Mouse (Mus musculus) central nervous system, embryonic 18 days (tissue): ENCODE results near the gene Prkrip1. TPM values are rescaled to one million over a fixed set of nuclear protein-coding genes. Genes with fewer than 3 reads are reported as not detected.

Experiments
- polyA plus RNA-seq: library from polyadenylated mRNA; depleted of rRNA; stranded (reverse); fragments of >200 nt; gene quantifications from 2 replicates; pipeline ENCODE4 v1.2.3, GENCODE M21; 2012; rRNA removed

Prkrip1 gene
- polyA plus RNA-seq = 44.8 and 46.3 TPM in 2 replicates

GRCm38 (mm10) chr5:136198474-136199391 lies at the start of gene Prkrip1:
Gene Prkrip1 (minus strand): TSS chr5:136198963.

GRCm38 (mm10) chr5:136246452-136246838 lies 47.7 kb upstream of the Prkrip1 start, which contains the start of gene Sh2b2:
Gene Sh2b2 (minus strand): TSS chr5:136246556.

GRCm38 (mm10) chr5:136170512-136171362 lies 28.0 kb downstream of the Prkrip1 start, which contains the start of gene Orai2:
Gene Orai2 (minus strand): TSS chr5:136170713.

GRCm38 (mm10) chr5:136135571-136136291 lies 63.0 kb downstream of the Prkrip1 start, which contains the start of the genes Lrwd1 and Alkbh4:
Gene Lrwd1 (minus strand): TSS chr5:136136074.
Gene Alkbh4 (plus strand): TSS chr5:136136146.

Other genes with a start within 250 kb of the Prkrip1 start
- 4.8 and 5.5 TPM in 2 replicates for gene Ssc4d, start 224.4 kb downstream of the Prkrip1 start, polyA plus RNA-seq
- 0.09 and 0.17 TPM in 2 replicates for gene Zp3, start 218.9 kb downstream of the Prkrip1 start, polyA plus RNA-seq
- gene Dtx2, start 204.2 kb downstream of the Prkrip1 start, polyA plus RNA-seq = 18.2 and 19.7 TPM in 2 replicates
- gene Upk3b, start 160.5 kb downstream of the Prkrip1 start, polyA plus RNA-seq = 0.01 and 3.8 TPM in 2 replicates
- gene Upk3bl, start 144.5 kb downstream of the Prkrip1 start, polyA plus RNA-seq = 0.08 and 20.4 TPM in 2 replicates
- gene Rasa4, start 115.0 kb downstream of the Prkrip1 start, polyA plus RNA-seq = 18.7 and 19.6 TPM in 2 replicates
- gene Polr2j, start 82.3 kb downstream of the Prkrip1 start, polyA plus RNA-seq = 166 and 176 TPM in 2 replicates
- gene Lrwd1, start 62.9 kb downstream of the Prkrip1 start, polyA plus RNA-seq = 47.6 and 47.7 TPM in 2 replicates
- 14.9 and 15.9 TPM in 2 replicates for gene Alkbh4, start 62.8 kb downstream of the Prkrip1 start, polyA plus RNA-seq
- 66.8 and 69.2 TPM in 2 replicates for gene Orai2, start 28.2 kb downstream of the Prkrip1 start, polyA plus RNA-seq
- 42.9 and 50.2 TPM in 2 replicates for gene Sh2b2, start 47.6 kb upstream of the Prkrip1 start, polyA plus RNA-seq